Mouse (Mus musculus) layer of hippocampus, adult 8-10 months (tissue): Measurements from ENCODE around the gene Vars. TPM values are rescaled to one million over a fixed set of nuclear protein-coding genes. Genes with fewer than 3 reads are reported as not detected.
"Not testable (repeated sequence)": the region's sequence is repeated elsewhere in the genome, so short reads cannot be mapped to it uniquely, and the experiment has no call there.

Source experiments
- DNase-seq, 2 experiments: peaks; one replicate each; pipeline ENCODE4 v3.0.0; 2022; ENCODE audit warnings: low spot score in 2 of 2
- total RNA-seq, 4 experiments: library from RNA; stranded (reverse); gene quantifications; 2 replicates each; pipeline ENCODE4 v1.2.4; 2022

Gene Vars
- total RNA-seq, 4 experiments from 2014 or later, result 49.9 to 58.8 (median 51.3) TPM

DNA sequence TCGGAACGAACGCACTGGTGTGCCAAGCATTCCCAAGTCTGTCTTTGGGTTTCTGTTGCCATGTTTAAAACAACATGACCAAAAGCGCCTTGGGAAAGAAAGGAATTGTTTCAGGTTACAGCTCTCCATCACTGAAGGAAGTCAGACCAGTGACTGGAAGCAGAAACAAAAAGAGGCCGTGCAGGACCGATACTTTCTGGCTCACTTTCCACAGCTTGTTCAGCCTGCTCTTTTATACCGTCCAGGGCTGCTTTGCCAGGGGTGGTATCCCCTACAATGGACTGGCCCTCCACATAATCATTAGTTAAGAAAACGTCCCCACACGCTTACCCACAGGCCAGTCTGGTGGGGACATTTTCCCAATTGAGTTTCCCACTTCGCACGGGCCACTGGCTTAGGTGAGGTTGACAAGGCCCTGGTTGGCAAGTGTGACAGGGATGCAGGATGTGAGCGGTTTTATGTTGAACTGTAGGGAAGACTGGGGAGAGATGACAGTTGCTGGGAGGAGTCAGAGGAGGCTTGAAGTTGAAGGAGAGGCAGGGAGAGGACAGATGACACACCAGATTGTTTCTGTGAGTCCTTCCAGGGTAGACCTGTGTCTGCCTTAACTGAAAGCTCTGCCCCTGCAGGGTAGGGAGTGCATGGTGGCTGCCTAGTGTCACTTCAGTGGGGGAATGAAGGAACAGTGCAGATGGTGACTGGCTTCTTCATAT lies 1.5 kb downstream of the Vars start:
- DNase-seq, result no peak

DNA sequence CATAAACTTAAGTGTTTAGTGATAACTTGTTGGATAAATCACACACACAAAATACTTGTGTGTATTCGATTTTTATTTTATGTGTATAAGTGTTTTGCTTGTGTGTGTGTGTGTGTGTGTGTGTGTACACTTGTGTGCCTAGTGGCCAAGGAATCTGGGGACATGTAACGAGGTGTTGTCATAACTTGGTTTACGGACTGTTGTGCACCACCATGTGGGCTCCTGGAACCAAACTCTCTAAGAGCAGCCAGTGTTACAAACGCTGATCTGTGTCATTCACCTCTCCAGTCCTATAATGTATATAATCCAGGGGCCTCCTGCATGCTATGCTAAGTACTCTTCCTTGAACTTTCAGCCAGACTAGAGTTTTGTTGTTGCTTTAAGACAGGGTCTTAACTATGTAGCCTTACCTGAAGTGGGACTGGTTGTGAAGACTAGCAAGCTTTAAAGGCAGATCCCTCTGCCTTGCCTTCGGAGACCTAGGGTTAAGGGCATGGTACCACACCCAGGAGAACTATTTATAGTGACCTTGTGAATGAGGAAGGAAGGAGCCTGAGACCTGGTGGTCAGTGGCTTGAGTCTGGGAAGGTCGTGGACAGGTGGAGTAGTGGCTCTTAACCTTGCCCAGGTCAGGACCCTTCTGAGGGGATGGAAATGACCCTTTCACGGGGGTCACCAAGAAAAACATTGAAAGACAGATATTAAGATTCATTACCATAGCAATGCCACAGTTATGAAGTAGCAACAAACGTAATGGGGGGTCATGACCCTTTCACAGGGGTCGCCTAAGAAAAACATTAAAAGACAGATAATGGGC lies 2.4 kb downstream of the Vars start:
- DNase-seq, result no peak

DNA sequence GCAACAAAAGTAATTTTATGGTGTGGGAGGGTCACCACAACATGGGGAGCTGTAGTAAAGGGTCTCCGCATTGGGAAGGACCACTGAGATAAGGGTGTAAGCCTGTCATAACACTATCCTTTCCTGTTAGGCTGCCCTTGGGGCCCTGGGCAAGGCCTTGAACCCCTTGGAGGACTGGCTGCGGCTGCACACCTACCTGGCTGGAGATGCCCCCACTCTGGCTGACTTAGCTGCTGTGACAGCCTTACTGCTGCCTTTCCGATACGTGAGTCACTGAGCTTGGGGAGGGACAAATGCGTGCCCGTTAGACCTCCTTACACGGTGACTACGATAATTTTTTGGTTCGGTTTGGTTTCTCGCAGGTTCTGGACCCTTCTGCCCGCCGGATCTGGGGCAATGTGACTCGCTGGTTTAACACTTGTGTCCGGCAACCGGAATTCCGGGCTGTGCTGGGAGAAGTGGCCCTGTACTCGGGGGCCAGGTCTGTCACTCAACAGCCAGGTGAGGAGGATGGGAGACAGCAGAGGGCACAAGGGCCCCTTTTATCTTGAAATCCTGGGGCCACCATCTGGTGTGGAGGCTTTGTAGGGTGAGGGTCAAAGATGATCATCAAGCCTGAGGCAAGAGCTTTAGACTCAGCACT lies 3.4 kb downstream of the Vars start:
- DNase-seq, result no peak

DNA sequence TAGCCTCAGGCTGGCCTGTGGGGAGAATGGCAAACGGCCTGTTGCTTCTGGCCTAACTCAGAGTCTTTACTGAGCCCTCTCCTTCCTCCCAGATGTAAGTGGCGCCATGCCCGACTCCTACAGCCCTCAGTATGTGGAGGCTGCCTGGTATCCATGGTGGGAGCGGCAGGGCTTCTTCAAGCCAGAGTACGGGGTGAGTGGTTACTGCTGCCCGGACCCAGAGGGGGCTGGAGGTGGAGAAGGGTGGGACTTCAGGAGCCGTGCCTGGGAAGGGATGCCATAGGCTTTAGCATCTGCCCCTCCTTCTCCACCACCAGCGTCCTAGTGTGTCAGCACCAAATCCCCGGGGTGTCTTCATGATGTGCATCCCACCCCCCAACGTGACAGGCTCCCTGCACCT lies 4.4 kb downstream of the Vars start:
- no peak for DNase-seq

DNA sequence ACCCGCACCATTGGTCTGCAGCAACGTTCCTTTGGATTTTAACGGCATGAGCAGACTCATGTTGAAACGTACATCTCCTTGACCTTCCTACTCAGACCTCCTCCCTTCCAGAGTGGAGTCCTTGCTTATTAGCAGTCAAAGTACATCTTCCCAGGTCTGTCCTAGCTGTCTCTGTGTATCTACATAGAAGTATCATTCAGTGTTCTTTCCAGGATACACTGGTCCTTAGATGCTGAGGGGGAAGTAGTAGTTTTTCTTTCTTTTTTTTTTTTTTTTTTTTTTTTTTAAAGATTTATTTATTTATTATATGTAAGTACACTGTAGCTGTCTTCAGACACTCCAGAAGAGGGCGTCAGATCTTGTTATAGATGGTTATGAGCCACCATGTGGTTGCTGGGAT lies 5.1 kb downstream of the Vars start:
- not testable (repeated sequence) for DNase-seq

DNA sequence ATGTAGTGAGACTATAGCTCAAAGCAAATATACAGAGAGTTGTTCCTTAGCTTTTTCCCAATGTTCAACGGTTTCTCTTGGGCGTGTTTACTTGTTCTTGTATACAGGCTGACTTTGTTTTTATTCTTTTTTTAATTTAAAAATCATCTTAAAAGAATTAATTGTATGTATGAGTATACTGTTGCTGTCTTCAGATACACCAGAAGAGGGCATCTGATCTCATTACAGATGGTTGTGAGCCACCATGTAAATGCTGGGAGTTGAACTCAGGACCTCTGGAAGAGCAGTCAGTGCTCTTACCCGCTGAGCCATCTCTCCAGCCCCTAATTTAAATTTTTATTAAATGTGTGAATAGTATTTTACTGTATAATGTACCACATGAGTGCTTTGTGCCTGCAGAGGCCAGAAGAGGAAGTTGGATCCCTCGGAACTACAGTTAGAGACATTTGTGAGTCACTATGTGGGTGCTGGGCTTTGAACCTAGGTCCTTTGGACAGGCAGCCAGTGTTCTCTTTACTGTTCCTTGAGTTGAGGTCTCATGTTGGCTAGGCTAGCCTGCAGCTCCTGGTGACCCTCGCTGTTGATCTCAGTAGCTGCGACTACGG lies 6.7 kb downstream of the Vars start:
- DNase-seq, result no peak

DNA sequence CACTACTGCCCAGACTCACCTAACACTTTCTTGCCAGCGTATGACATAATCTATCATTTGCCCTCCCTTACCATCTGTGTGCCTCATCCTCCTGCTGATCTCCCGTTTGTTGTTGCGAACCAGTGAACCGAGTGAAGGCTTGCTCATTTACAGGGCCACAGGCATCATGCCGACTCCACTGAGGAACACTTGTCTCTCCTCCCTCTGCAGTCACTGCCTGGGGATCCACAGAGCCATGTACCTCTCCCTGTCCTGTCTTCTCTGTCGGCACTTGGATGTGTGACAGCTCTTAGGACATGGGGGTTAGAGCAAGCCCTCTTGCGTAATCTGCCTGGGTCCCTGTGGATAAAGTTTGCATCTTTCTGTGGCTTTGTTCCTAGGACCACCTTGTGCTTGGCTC lies 8.8 kb downstream of the Vars start:
- DNase-seq, result no peak

DNA sequence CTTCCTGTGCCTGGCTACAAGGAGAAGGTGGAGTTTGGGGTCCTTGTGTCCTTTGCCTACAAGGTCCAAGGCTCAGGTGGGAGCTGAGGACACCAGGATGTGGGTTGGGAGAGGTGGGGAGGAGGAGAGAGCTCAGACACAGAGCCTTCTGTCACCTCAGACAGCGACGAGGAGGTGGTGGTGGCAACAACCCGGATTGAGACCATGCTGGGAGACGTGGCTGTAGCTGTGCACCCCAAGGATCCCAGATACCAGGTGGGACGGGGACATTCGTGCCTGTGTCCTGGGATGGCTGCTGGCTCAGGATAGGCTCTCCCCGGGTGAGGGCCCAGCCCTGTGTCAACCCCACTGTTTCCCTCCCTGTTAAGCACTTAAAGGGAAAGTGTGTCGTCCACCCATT lies 10.7 kb downstream of the Vars start:
- DNase-seq, result no peak

DNA sequence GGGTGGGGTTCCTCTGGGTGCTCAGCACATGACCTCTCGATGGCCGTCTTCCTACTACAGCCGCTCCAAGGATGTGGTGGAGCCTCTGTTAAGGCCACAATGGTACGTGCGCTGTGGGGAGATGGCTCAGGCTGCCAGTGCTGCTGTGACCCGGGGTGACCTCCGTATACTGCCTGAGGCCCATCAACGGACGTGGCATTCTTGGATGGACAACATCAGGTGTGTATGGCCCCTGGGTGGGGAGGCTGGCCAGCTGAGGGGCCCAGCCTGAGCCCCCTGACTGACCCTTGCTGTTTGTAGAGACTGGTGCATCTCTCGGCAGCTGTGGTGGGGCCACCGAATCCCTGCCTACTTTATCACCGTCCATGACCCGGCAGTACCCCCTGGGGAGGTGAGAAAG lies 11.6 kb downstream of the Vars start:
- no peak for DNase-seq

DNA sequence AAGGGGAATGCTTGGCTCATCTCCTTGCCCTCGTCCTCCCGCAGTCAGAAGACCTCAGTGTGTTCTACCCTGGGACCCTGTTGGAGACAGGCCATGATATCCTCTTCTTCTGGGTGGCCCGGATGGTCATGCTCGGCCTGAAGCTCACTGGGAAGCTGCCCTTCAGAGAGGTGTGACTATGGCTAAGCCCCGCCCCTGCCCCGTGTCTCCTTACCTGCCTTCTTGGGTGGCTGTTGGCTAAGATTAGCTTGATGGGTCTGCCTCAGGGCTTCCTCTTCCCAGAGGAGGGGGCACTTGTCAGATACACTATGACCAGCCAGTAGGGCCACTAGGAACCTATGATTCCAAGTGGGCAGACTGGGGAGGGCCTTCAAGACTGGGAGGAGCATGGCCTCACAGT lies 12.4 kb downstream of the Vars start:
- DNase-seq, result no peak

DNA sequence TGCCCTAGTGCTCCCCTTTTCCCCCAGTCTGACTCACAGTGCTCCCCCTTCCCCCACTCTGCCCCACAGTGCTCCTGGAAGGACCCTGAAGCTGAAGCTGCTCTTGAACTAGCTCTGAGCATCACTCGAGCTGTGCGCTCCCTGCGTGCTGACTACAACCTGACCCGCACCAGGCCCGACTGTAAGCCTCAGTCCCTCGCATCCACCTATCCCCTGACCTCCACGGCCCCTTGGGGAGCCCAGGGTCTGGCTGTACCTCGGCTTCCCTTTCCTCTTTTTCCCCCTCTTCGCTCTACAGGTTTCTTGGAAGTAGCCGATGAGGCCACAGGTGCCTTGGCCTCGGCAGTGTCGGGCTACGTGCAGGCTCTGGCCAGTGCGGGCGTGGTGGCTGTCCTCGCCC lies 14.5 kb downstream of the Vars start:
- no peak for DNase-seq

DNA sequence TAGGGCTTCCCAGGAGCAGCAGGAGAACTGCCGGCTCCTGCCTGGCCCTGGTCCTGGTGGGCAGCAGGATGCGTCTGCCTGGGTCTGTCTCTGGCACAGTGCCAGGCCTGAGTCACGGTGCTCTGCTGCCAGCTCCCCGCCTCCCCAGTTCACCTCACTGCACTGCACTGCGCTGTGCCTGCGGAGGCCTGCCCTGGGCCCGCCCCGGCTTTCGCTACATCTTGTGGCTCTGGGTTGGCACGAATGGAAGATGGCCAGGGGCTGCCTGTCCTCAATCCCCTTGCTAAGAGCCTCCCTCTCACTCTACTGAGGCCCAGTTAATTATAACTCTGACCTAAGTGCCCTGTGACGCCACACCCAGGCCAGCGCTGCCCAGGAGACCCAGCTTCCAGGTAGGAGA lies 15.6 kb downstream of the Vars start, which contains the start of gene Vwa7:
TSS of gene Vwa7 (plus strand) at position 204 of the 400 bp plus-strand sequence.
- DNase-seq, result no peak

DNA sequence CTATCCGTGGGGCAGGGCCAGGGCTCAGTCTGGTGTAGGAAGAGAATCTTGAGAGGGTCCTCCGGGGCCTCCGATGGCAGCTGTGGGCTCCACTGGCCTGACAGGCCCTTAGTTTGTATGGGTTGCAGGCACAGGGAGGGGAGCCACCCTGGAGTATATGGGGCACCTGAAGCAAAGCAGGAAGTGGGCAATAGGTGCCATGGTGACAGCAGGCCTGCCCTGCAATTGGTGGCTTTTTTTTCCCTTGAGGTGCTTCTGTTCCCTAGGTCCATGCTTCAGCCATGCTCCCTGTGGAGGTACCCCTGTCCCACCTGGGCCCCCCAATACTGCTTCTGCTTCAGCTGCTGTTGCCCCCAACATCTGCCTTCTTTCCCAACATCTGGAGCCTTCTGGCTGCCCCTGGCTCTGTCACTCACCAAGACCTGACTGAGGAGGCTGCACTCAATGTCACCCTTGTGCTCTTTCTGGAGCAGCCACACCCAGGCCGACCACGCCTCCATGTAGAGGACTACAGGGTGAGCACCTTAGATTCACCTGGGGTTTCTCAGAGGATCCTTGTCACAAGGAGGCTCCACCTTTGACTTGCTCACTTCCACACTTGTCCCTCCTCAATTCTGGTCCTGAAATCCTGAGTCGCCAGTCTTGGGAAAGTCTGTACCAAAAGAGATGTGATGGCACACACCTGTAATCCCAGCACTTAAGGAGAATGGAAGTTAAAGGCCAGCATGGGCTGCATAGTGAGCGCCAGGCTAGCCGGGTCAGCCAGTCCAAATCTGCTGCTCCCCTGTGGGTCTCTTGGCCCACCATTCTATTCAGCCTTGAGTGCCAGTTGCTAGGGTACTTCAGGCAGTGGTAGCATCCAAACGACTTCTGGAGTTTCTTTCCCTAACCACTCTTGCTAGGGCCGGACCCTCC lies 16.3 kb downstream of the Vars start:
- DNase-seq, result no peak

DNA sequence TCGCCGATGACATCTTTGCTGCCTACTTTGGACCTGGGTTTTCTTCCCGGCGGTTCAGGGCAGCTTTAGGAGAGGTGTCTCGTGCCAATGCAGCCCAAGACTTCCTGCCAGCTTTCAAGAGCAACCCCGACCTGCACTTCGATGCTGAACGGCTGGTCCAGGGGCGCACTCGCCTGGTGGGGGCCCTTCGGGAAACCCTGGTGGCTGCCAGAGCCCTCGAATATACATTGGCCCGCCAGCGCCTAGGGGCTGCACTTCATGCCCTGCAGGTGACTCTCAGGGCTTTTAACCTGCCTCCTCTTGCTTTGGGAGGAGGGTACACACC lies 16.9 kb downstream of the Vars start:
- no peak for DNase-seq

DNA sequence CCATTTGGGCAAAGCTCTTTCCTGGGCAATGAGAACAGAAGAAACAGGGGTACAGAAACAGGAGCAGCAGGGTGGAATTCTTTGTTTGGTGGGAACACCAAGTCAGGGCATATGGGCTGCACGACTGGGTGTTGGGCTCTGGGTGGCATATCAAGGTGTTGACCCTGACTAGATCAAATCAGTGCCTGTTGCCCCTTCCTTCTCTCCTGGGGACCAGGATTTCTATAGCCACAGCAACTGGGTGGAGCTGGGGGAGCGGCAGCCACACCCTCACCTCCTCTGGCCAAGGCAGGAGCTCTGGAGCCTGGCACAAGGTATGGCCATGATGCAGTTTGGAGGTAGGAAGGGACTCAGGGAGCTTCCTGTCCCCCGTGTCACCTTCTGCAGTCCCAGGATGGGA lies 17.4 kb downstream of the Vars start:
- DNase-seq, result no peak

DNA sequence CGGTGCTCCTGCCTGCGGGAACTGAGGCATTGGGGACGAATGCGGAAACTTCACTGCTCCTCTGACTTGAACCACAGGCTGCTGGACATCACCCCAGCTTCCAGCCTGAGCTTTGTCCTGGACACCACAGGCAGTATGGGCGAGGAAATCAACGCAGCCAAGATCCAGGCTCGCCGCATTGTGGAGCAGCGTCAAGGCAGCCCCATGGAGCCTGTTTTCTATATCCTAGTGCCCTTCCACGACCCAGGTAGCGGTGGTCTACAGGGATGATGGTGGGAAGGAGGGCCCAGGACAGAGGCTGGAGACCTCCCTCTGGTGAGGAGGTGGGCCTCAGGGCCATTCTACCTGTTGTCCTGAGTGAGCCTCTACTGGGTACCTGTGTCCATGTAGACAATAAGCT lies 19.1 kb downstream of the Vars start:
- DNase-seq, result no peak

DNA sequence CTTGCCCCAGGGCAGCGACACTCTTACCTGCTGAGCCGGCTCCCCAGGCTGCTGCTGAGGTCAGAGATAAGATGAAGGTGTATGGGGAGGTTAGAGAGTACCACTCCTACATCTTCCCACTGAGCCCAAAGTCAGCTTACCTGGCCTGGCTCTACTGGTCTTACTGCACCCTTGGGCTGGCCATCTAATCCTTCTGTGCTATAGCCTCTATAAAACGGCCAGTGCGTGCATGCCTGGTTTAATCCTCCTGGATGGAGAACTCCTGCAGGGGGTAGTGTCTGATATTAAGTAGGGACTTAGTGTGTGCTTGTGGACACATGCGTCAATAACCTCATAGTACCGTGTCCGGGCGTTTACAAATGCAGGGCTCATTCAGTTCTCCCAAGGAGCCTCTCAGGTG lies 19.8 kb downstream of the Vars start:
- DNase-seq, result no peak

DNA sequence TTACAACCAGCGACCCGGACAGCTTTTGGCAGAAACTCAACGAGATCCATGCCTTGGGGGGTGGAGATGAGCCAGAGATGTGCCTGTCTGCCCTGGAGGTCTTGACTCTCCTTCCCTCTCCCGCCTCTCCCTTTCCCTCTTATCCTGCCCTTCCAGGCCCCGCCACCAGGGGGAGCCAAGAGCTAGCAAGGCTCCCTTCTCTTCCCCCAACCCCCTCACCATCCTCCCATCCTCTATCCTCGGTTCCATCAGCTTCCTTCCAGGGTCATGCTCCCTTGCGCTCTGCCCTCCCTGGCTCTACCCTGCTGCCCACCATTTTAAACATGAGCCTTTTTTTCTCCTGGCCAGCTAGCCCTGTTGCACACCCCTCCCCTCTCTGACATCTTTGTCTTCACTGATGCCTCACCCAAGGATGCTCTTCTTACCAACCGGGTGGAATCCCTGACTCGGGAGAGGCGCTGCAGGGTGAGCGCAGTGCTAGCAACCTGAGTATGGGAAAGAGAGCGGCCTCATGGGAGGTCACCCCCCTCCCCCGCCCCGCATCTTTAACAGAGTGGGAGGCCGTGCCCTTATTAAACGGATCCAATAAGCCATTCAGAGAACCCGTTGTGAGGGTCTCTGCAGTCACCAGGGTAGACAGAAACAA lies 20.5 kb downstream of the Vars start:
- peak; percentile 64 to 89 for DNase-seq

DNA sequence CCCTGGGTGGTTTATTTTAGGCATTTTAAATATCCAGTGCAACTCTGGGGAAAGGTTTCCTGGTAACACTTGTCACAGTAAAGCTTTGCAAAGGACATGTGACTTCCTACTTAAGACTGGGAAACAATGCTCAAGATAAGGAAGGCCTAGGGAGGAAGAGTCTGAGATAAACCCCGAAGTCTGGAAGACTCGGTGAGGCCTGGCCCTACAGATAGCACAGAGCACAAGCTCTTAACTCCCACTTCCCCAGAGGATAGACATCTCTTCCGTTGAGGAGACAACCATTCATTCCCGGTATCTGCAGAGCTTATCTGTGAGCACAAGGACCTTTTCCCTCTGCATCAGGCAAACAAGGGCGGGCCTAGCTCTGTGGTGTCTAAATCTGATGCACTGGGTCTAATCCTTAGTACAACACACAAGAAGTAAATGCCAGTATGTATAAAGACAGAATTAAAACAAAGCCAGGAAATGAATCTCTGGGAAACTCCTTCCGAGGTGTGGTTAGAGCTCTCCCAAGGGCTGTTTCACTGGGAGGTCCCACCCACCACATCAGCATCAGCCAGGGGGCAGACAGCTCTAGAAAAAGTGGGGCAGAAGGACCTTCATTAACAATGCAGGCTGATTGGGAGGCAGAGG lies 21.2 kb downstream of the Vars start:
- DNase-seq, result no peak

DNA sequence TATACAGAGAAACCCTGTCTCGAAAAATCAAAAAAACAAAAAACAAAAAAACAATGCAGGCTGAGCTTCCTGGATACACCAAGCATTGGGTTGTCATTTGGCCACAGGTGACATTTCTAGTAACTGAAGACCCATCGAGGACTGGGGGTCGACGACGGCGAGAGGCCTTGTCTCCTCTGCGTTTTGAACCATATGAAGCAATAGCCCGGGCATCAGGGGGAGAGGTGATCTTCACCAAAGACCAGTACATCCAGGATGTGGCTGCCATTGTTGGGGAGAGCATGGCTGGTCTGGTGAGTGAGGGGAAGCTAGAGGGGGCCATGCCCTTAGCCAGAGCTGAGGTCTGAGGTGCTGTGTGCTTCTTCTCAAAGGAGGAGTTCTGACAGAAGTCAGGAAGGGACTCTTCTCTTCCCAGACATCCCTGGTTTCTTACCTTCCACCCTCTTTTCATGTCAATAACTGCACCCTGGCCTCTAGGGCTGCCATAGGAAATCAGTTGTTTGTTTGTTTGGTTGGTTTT lies 21.8 kb downstream of the Vars start:
- no peak for DNase-seq
